Mouse (Mus musculus) megakaryocyte, embryonic 14.5 days (primary cell): Measurements from ENCODE around the gene Nomo1.

Experiments used
- FLI1 ChIP-seq: IDR thresholded peaks from 2 replicates; pipeline ENCODE4 v1.6.1; 2012; ENCODE audit warnings: low read length, inconsistent platforms, mixed read lengths
- GATA1 ChIP-seq: IDR thresholded peaks from 3 replicates; pipeline ENCODE4 v1.6.1; 2012; ENCODE audit warnings: mixed read lengths, low read length, inconsistent platforms, borderline replicate concordance

- TF ChIP-seq GATA1 (no peak), FLI1 (no peak)
Observed at GRCm38 (mm10) chr7:46113435-46113834, 79.9 kb downstream of the Nomo1 start.
